ENCODE assay signal across 8 mouse cellular contexts in the genomic region with DNA sequence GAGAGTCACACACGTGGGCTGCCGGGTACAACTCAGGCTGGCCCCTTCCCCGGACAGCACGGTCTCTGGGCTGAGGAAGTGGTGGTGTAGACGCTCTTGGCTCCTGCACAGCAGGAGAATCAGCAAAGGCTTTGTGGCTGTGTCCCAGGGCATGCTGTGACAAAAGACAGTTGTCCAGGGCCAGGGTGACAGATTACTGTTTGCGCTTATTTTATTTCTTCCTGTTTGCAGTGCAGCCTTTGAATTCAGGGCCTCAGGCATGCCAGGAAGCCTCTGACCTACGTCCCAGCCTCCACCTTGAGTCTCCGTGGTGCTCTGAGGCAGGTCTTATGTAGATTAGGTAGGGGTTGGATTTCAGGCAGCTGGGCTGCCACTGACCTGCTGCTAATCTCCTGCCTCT. TPM values are rescaled to one million over a fixed set of nuclear protein-coding genes. Genes with fewer than 3 reads are reported as not detected.
DNase-seq lines count a peak whose midpoint lies in the region; ATAC-seq and TF ChIP-seq lines count a peak whose summit lies in the region.

No protein-coding gene starts in this region.

- WGBS in hindbrain, embryonic 10.5 days = 28% methylated on average over 8 of the region's 8 CpGs
- 20% methylated on average over 8 of the region's 8 CpGs for WGBS in hindbrain, embryonic 11.5 days
- 44% methylated on average over 8 of the region's 8 CpGs for WGBS in kidney, adult 2 months

- H3K27ac ChIP-seq in hindbrain, embryonic 10.5 days = peak overlapping the region; percentile 45; the same call in 1 of the 2 replicates
- H3K27ac ChIP-seq in hindbrain, embryonic 11.5 days (ENCODE audit: low read depth, low read length) = no peak overlapping the region
- no peak overlapping the region for H3K27ac ChIP-seq in kidney, adult 2 months (ENCODE audit: insufficient read depth, low read depth, low read length)

- H3K4me3 ChIP-seq in hindbrain, embryonic 10.5 days = no peak overlapping the region
- no peak overlapping the region for H3K4me3 ChIP-seq in hindbrain, embryonic 11.5 days (ENCODE audit: low read depth, low read length)
- no peak overlapping the region for H3K4me3 ChIP-seq in kidney, adult 2 months (ENCODE audit: insufficient read depth, low read depth, low read length)

- 0 out of 2 replicates have a peak, but pooled peaks cover 9% of the 10 kb centered on the region for H3K27me3 ChIP-seq in hindbrain, embryonic 10.5 days (ENCODE audit: insufficient read depth, poor library complexity, severe bottlenecking)
- no peaks in the 10 kb centered on the region for H3K27me3 ChIP-seq in hindbrain, embryonic 11.5 days (ENCODE audit: control insufficient read depth, insufficient read depth, low read length)
- H3K27me3 ChIP-seq in kidney, adult 2 months (replicated peaks; ENCODE audit: control insufficient read depth, insufficient read depth, low read length) = no peaks in the 10 kb centered on the region

- H3K9me3 ChIP-seq in hindbrain, embryonic 10.5 days = peaks cover 7% of the 10 kb centered on the region
- no peaks in the 10 kb centered on the region for H3K9me3 ChIP-seq in hindbrain, embryonic 11.5 days (ENCODE audit: control insufficient read depth, low read length)

- no peak for DNase-seq in hindbrain, embryonic 10.5 days (ENCODE audit: low spot score)
- DNase-seq in hindbrain, embryonic 11.5 days (ENCODE audit: low spot score) = no peak
- peak; percentile 55 for DNase-seq in R1 (ENCODE audit: low read depth, low spot score)
- peak; percentile 80 for DNase-seq in kidney, adult 2 months
- peak; percentile 46 to 67 for DNase-seq in lung, postnatal 4 days
- no peak for DNase-seq in frontal cortex, postnatal 36 days (ENCODE audit: low spot score in 2 of 2)
- no peak for DNase-seq in left cerebral cortex, postnatal 25 days (ENCODE audit: low spot score in 2 of 2)
- DNase-seq in layer of hippocampus, adult 18-20 months (ENCODE audit: low spot score in 2 of 2) = no peak

- no peak for ATAC-seq in hindbrain, embryonic 11.5 days (ENCODE audit: low FRiP score)

- intact Hi-C loops in left cerebral cortex, postnatal 25 days (cut with DNase I) = no loop called here

- no peak for TF ChIP-seq CTCF in kidney, adult 2 months (conservative IDR thresholded peaks at IDR 0.05; ENCODE audit: insufficient read depth, insufficient read length, low read depth, low read length)

- H3K4me2 ChIP-seq in hindbrain, embryonic 11.5 days (replicated peaks; ENCODE audit: low read depth, low read length) = no peak overlapping the region

- H3K36me3 ChIP-seq in hindbrain, embryonic 10.5 days = no peaks in the 10 kb centered on the region
- no peaks in the 10 kb centered on the region for H3K36me3 ChIP-seq in hindbrain, embryonic 11.5 days (ENCODE audit: control insufficient read depth, insufficient read depth, low read length)
- no peaks in the 10 kb centered on the region for H3K36me3 ChIP-seq in kidney, adult 2 months (ENCODE audit: control insufficient read depth, insufficient read depth, low read length)

- TF ChIP-seq POLR2A in kidney, adult 2 months (IDR thresholded peaks at IDR 0.05; ENCODE audit: low read depth, low read length) = no peak

- H3K9ac ChIP-seq in hindbrain, embryonic 11.5 days (ENCODE audit: low read depth, low read length) = no peak overlapping the region

- peaks cover 30% of the 10 kb centered on the region for H3K4me1 ChIP-seq in hindbrain, embryonic 10.5 days (replicated peaks)
- H3K4me1 ChIP-seq in hindbrain, embryonic 11.5 days (replicated peaks; ENCODE audit: control insufficient read depth, insufficient read depth, low read length) = no peaks in the 10 kb centered on the region
- peaks cover 19% of the 10 kb centered on the region for H3K4me1 ChIP-seq in kidney, adult 2 months (ENCODE audit: control insufficient read depth, insufficient read depth, low read length)

RNA-seq across cellular contexts. Expression of a gene that starts 10.3 kb away (rescaled TPM):
- 9.3 and 9.9 TPM in 2 replicates for polyA plus RNA-seq in hindbrain, embryonic 10.5 days (2016; fragmentation: Nextera tagmentation; extraction: Ambion mirVana)
- 15.8 and 16.0 TPM in 2 replicates for polyA plus RNA-seq in hindbrain, embryonic 11.5 days (2014; fragmentation: Nextera tagmentation; extraction: Ambion mirVana)
- 34.3 and 45.8 TPM in 2 replicates for polyA plus RNA-seq in kidney, adult 2 months (2012; rRNA removed)
- total RNA-seq in left cerebral cortex, postnatal 25 days (2021) = 10 to 100 TPM; 22.3 to 23.4 TPM
- total RNA-seq in layer of hippocampus, adult 18-20 months (2021) = 10 to 100 TPM; 22.0 to 32.5 TPM

Comparison
In these comparisons a context has a peak if more than half of its experiments do, and no peak if none do; other contexts are left out.
1. DNase-seq: peak in R1 (single experiment), kidney, adult 2 months (single experiment) and lung, postnatal 4 days (2 of 2); none in hindbrain, embryonic 10.5 days (single experiment), hindbrain, embryonic 11.5 days (single experiment), frontal cortex, postnatal 36 days (0 of 2), left cerebral cortex, postnatal 25 days (0 of 2) and layer of hippocampus, adult 18-20 months (0 of 2).